Mouse (Mus musculus) v-Abl transformed pro-B cells (cell line): ENCODE results near the gene Rasef.
"Not testable (repeated sequence)": the region's sequence is repeated elsewhere in the genome, so short reads cannot be mapped to it uniquely, and the experiment has no call there.

Experiments used
- in situ Hi-C, 2 experiments: fragments of 400-800 bp; cut with MboI; formaldehyde crosslinking; loops; one replicate each; pipeline ENCODE4 v1.15.1; 2025; ENCODE audit not compliant: unreplicated experiment in 2 of 2

Rasef gene

GRCm38 (mm10) chr4:73790260-73791185 is at the start of gene Rasef:
Rasef (minus strand) TSS chr4:73790994.
- in situ Hi-C loops = no loop called here

GRCm38 (mm10) chr4:73826587-73826986 is 35.8 kb upstream of the Rasef start:
- in situ Hi-C loops = no loop called here

GRCm38 (mm10) chr4:73791186-73791540 is 369 bp upstream of the Rasef start:
- in situ Hi-C loops = no loop called here

- in situ Hi-C loops = no loop called here
These were observed 1.3 kb downstream of the Rasef start for GRCm38 (mm10) chr4:73789534-73789933.

GRCm38 (mm10) chr4:73788076-73788730 is 2.6 kb downstream of the Rasef start:
- in situ Hi-C loops = no loop called here

GRCm38 (mm10) chr4:73784147-73784546 is 6.6 kb downstream of the Rasef start:
- in situ Hi-C loops = no loop called here

- in situ Hi-C loops = no loop called here
These were observed 9.7 kb downstream of the Rasef start for GRCm38 (mm10) chr4:73781061-73781460.

- in situ Hi-C loops = no loop called here
These were observed 15.5 kb downstream of the Rasef start for GRCm38 (mm10) chr4:73775266-73775665.

GRCm38 (mm10) chr4:73773831-73774810 is 16.7 kb downstream of the Rasef start:
- in situ Hi-C loops = no loop called here

GRCm38 (mm10) chr4:73772028-73772427 is 18.8 kb downstream of the Rasef start:
- in situ Hi-C loops = no loop called here

- in situ Hi-C loops = no loop called here
These were observed 20.2 kb downstream of the Rasef start for GRCm38 (mm10) chr4:73770592-73770991.

GRCm38 (mm10) chr4:73768156-73768555 is 22.6 kb downstream of the Rasef start:
- in situ Hi-C loops = no loop called here

- in situ Hi-C loops = no loop called here
These were observed 42.6 kb downstream of the Rasef start for GRCm38 (mm10) chr4:73748219-73748618.

- in situ Hi-C loops = no loop called here
These were observed 51.4 kb downstream of the Rasef start for GRCm38 (mm10) chr4:73739439-73739838.

- in situ Hi-C loops = no loop called here
These were observed 71.0 kb downstream of the Rasef start for GRCm38 (mm10) chr4:73719819-73720218.

GRCm38 (mm10) chr4:73718761-73719160 is 72.0 kb downstream of the Rasef start:
- in situ Hi-C loops = no loop called here

- in situ Hi-C loops = not testable (repeated sequence)
These were observed 107.6 kb downstream of the Rasef start, which contains the start of gene Gm428 for GRCm38 (mm10) chr4:73683216-73683615. Gm428 (plus strand) TSS chr4:73683516.

GRCm38 (mm10) chr4:73668054-73668453 is 122.7 kb downstream of the Rasef start, which contains the start of gene Gm11239:
Gm11239 (plus strand) TSS chr4:73668354.
- in situ Hi-C loops = not testable (repeated sequence)
